Mouse (Mus musculus) spleen, postnatal 4 days (tissue): ENCODE data around the gene Cbr1.
A peak's percentile ranks its signal among the peaks of the same experiment; 100 is the strongest.

Source experiments
- DNase-seq, 2 experiments: peaks; one replicate each; pipeline ENCODE4 v3.0.0; 2022; ENCODE audit warnings: low spot score in 2 of 2

Gene Cbr1

GRCm38 (mm10) chr16:93597551-93597950, 8.1 kb upstream of the Cbr1 start:
- peak in 1 of 2 experiments; percentile 47 for DNase-seq

GRCm38 (mm10) chr16:93599461-93599860, 6.2 kb upstream of the Cbr1 start:
- DNase-seq, result peak in 1 of 2 experiments; percentile 39

- peak; percentile 81 to 93 for DNase-seq
These were observed 2.0 kb upstream of the Cbr1 start, which contains the start of gene Setd4 for GRCm38 (mm10) chr16:93603439-93604212. Gene Setd4 (minus strand): TSS chr16:93604063.

GRCm38 (mm10) chr16:93604481-93604969, 1.1 kb upstream of the Cbr1 start:
- peak in 1 of 2 experiments; percentile 54 for DNase-seq

GRCm38 (mm10) chr16:93606146-93606545, 493 bp downstream of the Cbr1 start:
- peak in 1 of 2 experiments; percentile 58 for DNase-seq

GRCm38 (mm10) chr16:93607669-93608101, 2.0 kb downstream of the Cbr1 start:
- peak; percentile 87 to 92 for DNase-seq

GRCm38 (mm10) chr16:93608731-93609130, 3.1 kb downstream of the Cbr1 start:
- peak in 1 of 2 experiments; percentile 49 for DNase-seq

- DNase-seq, result peak in 1 of 2 experiments; percentile 53
These were observed 4.1 kb downstream of the Cbr1 start for GRCm38 (mm10) chr16:93609796-93610195.

- peak in 1 of 2 experiments; percentile 20 for DNase-seq
These were observed 5.3 kb downstream of the Cbr1 start for GRCm38 (mm10) chr16:93610961-93611360.

GRCm38 (mm10) chr16:93615118-93615870, 9.6 kb downstream of the Cbr1 start:
- DNase-seq, result peak; percentile 77 to 93

- DNase-seq, result peak in 1 of 2 experiments; percentile 25
These were observed 18.1 kb downstream of the Cbr1 start for GRCm38 (mm10) chr16:93623759-93624158.

- peak in 1 of 2 experiments; percentile 21 for DNase-seq
These were observed 19.0 kb downstream of the Cbr1 start for GRCm38 (mm10) chr16:93624671-93625070.

GRCm38 (mm10) chr16:93626745-93627144, 21.1 kb downstream of the Cbr1 start:
- DNase-seq, result peak in 1 of 2 experiments; percentile 52

GRCm38 (mm10) chr16:93627761-93628400, 22.2 kb downstream of the Cbr1 start, which contains the start of gene Gm5678:
Gene Gm5678 (plus strand): TSS chr16:93628097.
- peak in 1 of 2 experiments; percentile 56 for DNase-seq

GRCm38 (mm10) chr16:93644006-93644405, 38.4 kb downstream of the Cbr1 start:
- DNase-seq, result no peak

- no peak for DNase-seq
These were observed 43.0 kb downstream of the Cbr1 start for GRCm38 (mm10) chr16:93648441-93649183.
